Mouse (Mus musculus) hindbrain, embryonic 13.5 days (tissue): ENCODE results near the gene AC124502.3. TPM values are rescaled to one million over a fixed set of nuclear protein-coding genes. Genes with fewer than 3 reads are reported as not detected.
A peak's percentile ranks its signal among the peaks of the same experiment; 100 is the strongest.

Experiments
- ATAC-seq: fragments of 200-750 bp; cut with Nextera tagmentation; 2 replicates; pipeline ENCODE4 v1.8.0; 2017; ENCODE audit warnings: moderate TSS enrichment; ENCODE audit not compliant: low FRiP score
- H3K27ac ChIP-seq: fragments of 300-500 bp; sonication (generic); 2 replicates; pipeline ENCODE4 v1.5.1; 2015; ENCODE audit warnings: inconsistent platforms, mild to moderate bottlenecking, moderate library complexity
- H3K27me3 ChIP-seq: fragments of 300-500 bp; sonication (generic); 2 replicates; pipeline ENCODE4 v1.6.1; 2015; ENCODE audit warnings: mild to moderate bottlenecking, inconsistent platforms
- H3K36me3 ChIP-seq: fragments of 300-500 bp; sonication (generic); 2 replicates; pipeline ENCODE4 v1.6.1; 2015; ENCODE audit warnings: mild to moderate bottlenecking, inconsistent platforms
- H3K4me1 ChIP-seq: fragments of 300-500 bp; sonication (generic); replicated peaks from 2 replicates; pipeline ENCODE4 v1.6.1; 2015; ENCODE audit warnings: inconsistent platforms
- H3K4me2 ChIP-seq: fragments of 300-500 bp; sonication (generic); 2 replicates; pipeline ENCODE4 v1.6.1; 2015; ENCODE audit warnings: inconsistent platforms, mild to moderate bottlenecking, moderate library complexity
- H3K4me3 ChIP-seq: fragments of 300-500 bp; sonication (generic); 2 replicates; pipeline ENCODE4 v1.5.1; 2015; ENCODE audit warnings: mild to moderate bottlenecking, inconsistent platforms
- H3K9ac ChIP-seq: fragments of 300-500 bp; sonication (generic); 2 replicates; pipeline ENCODE4 v1.6.1; 2015; ENCODE audit warnings: mild to moderate bottlenecking, inconsistent platforms
- H3K9me3 ChIP-seq: fragments of 300-500 bp; sonication (generic); 2 replicates; pipeline ENCODE4 v1.6.1; 2016; ENCODE audit warnings: inconsistent platforms
- WGBS: fragments of 180-500 bp; shearing (Covaris S2); methylation state at CpG from one replicate; pipeline ENCODE4 v1.1.7; 2015; 5-methylcytosine and 5-hydroxymethylcytosine counted together
- polyA plus RNA-seq: library from polyadenylated mRNA; unstranded; fragments of >200 nt; fragmentation: Nextera tagmentation; extraction: Ambion mirVana; gene quantifications from 2 replicates; pipeline ENCODE4 v1.2.1, GENCODE M21; 2015

The AC124502.3 gene
- polyA plus RNA-seq, 1 experiment from 2014 or later, result 3.9 TPM

- H3K27me3 ChIP-seq, result no peaks in the 10 kb centered on the region
- no peaks in the 10 kb centered on the region for H3K9me3 ChIP-seq
- peak overlapping the region; percentile 87 for H3K4me2 ChIP-seq
- H3K27ac ChIP-seq, result peak overlapping the region; percentile 97
- peak overlapping the region; percentile 100 for H3K9ac ChIP-seq
- peaks cover 44% of the 10 kb centered on the region for H3K36me3 ChIP-seq
- peak overlapping the region; percentile 93 for H3K4me3 ChIP-seq
- peaks cover 71% of the 10 kb centered on the region for H3K4me1 ChIP-seq
- ATAC-seq, result no peak
- 31% methylated on average over 11 of the region's 11 CpGs for WGBS
Observed at GRCm38 (mm10) chr19:5094746-5095417, 56.2 kb downstream of the AC124502.3 start.

DNA sequence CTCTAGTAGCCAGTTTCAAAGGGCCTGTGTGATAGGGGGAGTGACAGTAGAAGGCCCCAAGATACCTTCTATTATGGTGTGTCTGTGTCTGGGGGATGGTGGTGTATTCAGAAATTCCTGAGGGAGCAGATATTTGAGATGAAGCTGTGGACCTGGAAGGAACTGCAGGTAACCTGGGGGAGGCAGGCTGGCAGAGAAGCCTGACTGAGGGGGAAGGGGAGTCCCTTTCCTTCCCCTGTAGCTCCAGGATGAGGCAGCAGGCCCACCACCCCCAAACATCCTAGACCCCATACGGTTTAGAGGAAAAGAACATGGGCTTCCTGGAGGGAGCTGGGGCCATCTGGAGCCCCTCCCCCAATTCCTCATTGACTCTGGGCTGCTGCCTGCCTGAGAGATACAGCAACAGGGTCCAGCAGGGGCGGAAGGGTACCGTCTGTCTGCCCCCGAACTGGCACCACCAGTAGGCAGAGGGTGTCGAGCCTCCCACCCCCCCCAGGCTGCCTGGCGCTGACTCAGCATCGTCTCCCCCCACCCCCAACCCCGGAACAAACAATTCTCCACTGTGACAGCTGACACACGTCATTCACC lies 57.3 kb downstream of the AC124502.3 start:
- Histone ChIP-seq H3K27me3 (no peaks in the 10 kb centered on the region), H3K9me3 (no peaks in the 10 kb centered on the region), H3K4me1 (peaks cover 78% of the 10 kb centered on the region), H3K9ac (peak overlapping the region; percentile 100), H3K4me3 (peak overlapping the region; percentile 93), H3K27ac (peak overlapping the region; percentile 97), H3K4me2 (peak overlapping the region; percentile 87), H3K36me3 (peaks cover 46% of the 10 kb centered on the region)
- ATAC-seq, result no peak
- WGBS, result 0% methylated on average over 9 of the region's 9 CpGs

- 1% methylated on average over 31 of the region's 31 CpGs for WGBS
- H3K4me2 ChIP-seq, result peak overlapping the region; percentile 87
- no peaks in the 10 kb centered on the region for H3K27me3 ChIP-seq
- H3K36me3 ChIP-seq, result peaks cover 47% of the 10 kb centered on the region
- peak; percentile 8 for ATAC-seq
- H3K9ac ChIP-seq, result peak overlapping the region; percentile 100
- H3K4me1 ChIP-seq, result peaks cover 71% of the 10 kb centered on the region
- no peaks in the 10 kb centered on the region for H3K9me3 ChIP-seq
- peak overlapping the region; percentile 97 for H3K27ac ChIP-seq
- H3K4me3 ChIP-seq, result peak overlapping the region; percentile 93
Observed at GRCm38 (mm10) chr19:5097521-5098362, 59.1 kb downstream of the AC124502.3 start.

- peak within 1 kb of the TSS; percentile 100 for H3K9ac ChIP-seq
- peaks cover 47% of the 10 kb centered on the region for H3K36me3 ChIP-seq
- H3K4me1 ChIP-seq, result peaks cover 62% of the 10 kb centered on the region
- peak within 1 kb of the TSS; percentile 87 for H3K4me2 ChIP-seq
- 2% methylated on average over 39 of the region's 48 CpGs for WGBS
- H3K9me3 ChIP-seq, result no peaks in the 10 kb centered on the region
- H3K27ac ChIP-seq, result peak within 1 kb of the TSS; percentile 97
- peak within 1 kb of the TSS; percentile 93 for H3K4me3 ChIP-seq
- H3K27me3 ChIP-seq, result no peaks in the 10 kb centered on the region
- peak; percentile 65 for ATAC-seq
Observed at GRCm38 (mm10) chr19:5098363-5099143, 59.9 kb downstream of the AC124502.3 start, which contains the start of gene Cnih2. Gene Cnih2 (minus strand): TSS chr19:5098521.

Other genes starting within 250 kb of the AC124502.3 start
- 97.3 and 97.5 TPM in 2 replicates for gene Rbm4, start 245.0 kb upstream of the AC124502.3 start, polyA plus RNA-seq
- 32.3 and 35.3 TPM in 2 replicates for gene Gm21992, start 227.3 kb upstream of the AC124502.3 start, polyA plus RNA-seq
- 66.8 and 67.5 TPM in 2 replicates for gene Rbm14, start 227.3 kb upstream of the AC124502.3 start, polyA plus RNA-seq
- gene Ccs, start 199.6 kb upstream of the AC124502.3 start, polyA plus RNA-seq, result 44.9 and 47.4 TPM in 2 replicates
- 0.43 and 0.49 TPM in 2 replicates for gene Ccdc87, start 199.5 kb upstream of the AC124502.3 start, polyA plus RNA-seq
- gene Ctsf, start 183.8 kb upstream of the AC124502.3 start, polyA plus RNA-seq, result 67.3 and 69.7 TPM in 2 replicates
- gene Actn3, start 161.0 kb upstream of the AC124502.3 start, polyA plus RNA-seq, result 1.8 and 2.1 TPM in 2 replicates
- 21.8 and 22.0 TPM in 2 replicates for gene Zdhhc24, start 160.2 kb upstream of the AC124502.3 start, polyA plus RNA-seq
- 9.6 and 10.7 TPM in 2 replicates for gene Bbs1, start 132.3 kb upstream of the AC124502.3 start, polyA plus RNA-seq
- 124 and 132 TPM in 2 replicates for gene Dpp3, start 110.6 kb upstream of the AC124502.3 start, polyA plus RNA-seq
- 10.8 and 10.9 TPM in 2 replicates for gene Peli3, start 95.8 kb upstream of the AC124502.3 start, polyA plus RNA-seq
- 105 and 115 TPM in 2 replicates for gene Mrpl11, start 76.7 kb upstream of the AC124502.3 start, polyA plus RNA-seq
- 0.34 and 0.39 TPM in 2 replicates for gene Npas4, start 48.6 kb upstream of the AC124502.3 start, polyA plus RNA-seq
- gene Slc29a2, start 15.0 kb upstream of the AC124502.3 start, polyA plus RNA-seq, result 10.4 and 11.3 TPM in 2 replicates
- 61.2 and 66.0 TPM in 2 replicates for gene B4gat1, start 65 bp upstream of the AC124502.3 start, polyA plus RNA-seq
- gene Brms1, start 2.5 kb downstream of the AC124502.3 start, polyA plus RNA-seq, result 46.0 and 48.2 TPM in 2 replicates
- 1.1 and 1.5 TPM in 2 replicates for gene Rin1, start 11.6 kb downstream of the AC124502.3 start, polyA plus RNA-seq
- 19.1 and 20.4 TPM in 2 replicates for gene Cd248, start 29.2 kb downstream of the AC124502.3 start, polyA plus RNA-seq
- 6.2 and 8.4 TPM in 2 replicates for gene Tmem151a, start 46.6 kb downstream of the AC124502.3 start, polyA plus RNA-seq
- gene Yif1a, start 49.6 kb downstream of the AC124502.3 start, polyA plus RNA-seq, result 57.6 and 58.2 TPM in 2 replicates
- gene Cnih2, start 59.6 kb downstream of the AC124502.3 start, polyA plus RNA-seq, result 333 TPM in 2 replicates
- 234 TPM in 2 replicates for gene Rab1b, start 68.2 kb downstream of the AC124502.3 start, polyA plus RNA-seq
- 73.4 and 76.7 TPM in 2 replicates for gene Klc2, start 79.7 kb downstream of the AC124502.3 start, polyA plus RNA-seq
- gene Pacs1, start 234.2 kb downstream of the AC124502.3 start, polyA plus RNA-seq, result 33.9 TPM in 2 replicates